Mouse (Mus musculus) forebrain, embryonic 16.5 days (tissue): ENCODE measurements around the gene Rnf213. TPM values are rescaled to one million over a fixed set of nuclear protein-coding genes. Genes with fewer than 3 reads are reported as not detected.
"Not testable (repeated sequence)": the region's sequence is repeated elsewhere in the genome, so short reads cannot be mapped to it uniquely, and the experiment has no call there.

Experiments
- ATAC-seq: fragments of 200-750 bp; cut with Nextera tagmentation; 2 replicates; pipeline ENCODE4 v1.8.0; 2017; ENCODE audit warnings: mild to moderate bottlenecking, moderate library complexity
- H3K27ac ChIP-seq: fragments of 300-500 bp; sonication (generic); 2 replicates; pipeline ENCODE4 v1.5.1; 2014; ENCODE audit warnings: low read length, control low read depth
- H3K27me3 ChIP-seq: fragments of 300-500 bp; sonication (generic); replicated peaks from 2 replicates; pipeline ENCODE4 v1.6.1; 2014; ENCODE audit warnings: low read length; ENCODE audit not compliant: control insufficient read depth, insufficient read depth
- H3K36me3 ChIP-seq: fragments of 300-500 bp; sonication (generic); 2 replicates; pipeline ENCODE4 v1.6.1; 2014; ENCODE audit not compliant: control insufficient read depth, insufficient read depth
- H3K4me1 ChIP-seq: fragments of 300-500 bp; sonication (generic); replicated peaks from 2 replicates; pipeline ENCODE4 v1.6.1; 2014; ENCODE audit warnings: low read length; ENCODE audit not compliant: control insufficient read depth, insufficient read depth
- H3K4me2 ChIP-seq: fragments of 300-500 bp; sonication (generic); 2 replicates; pipeline ENCODE4 v1.6.1; 2014; ENCODE audit warnings: mild to moderate bottlenecking, low read length, control low read depth
- H3K4me3 ChIP-seq: fragments of 300-500 bp; sonication (generic); replicated peaks from 2 replicates; pipeline ENCODE4 v1.5.1; 2014; ENCODE audit warnings: mild to moderate bottlenecking, low read length, control low read depth
- H3K9ac ChIP-seq: fragments of 300-500 bp; sonication (generic); replicated peaks from 2 replicates; pipeline ENCODE4 v1.6.1; 2014; ENCODE audit warnings: low read depth, low read length, control low read depth
- H3K9me3 ChIP-seq: fragments of 300-500 bp; sonication (generic); 2 replicates; pipeline ENCODE4 v1.6.1; 2016; ENCODE audit warnings: low read length; ENCODE audit not compliant: control insufficient read depth
- WGBS: fragments of 180-500 bp; shearing (Covaris S2); extraction: QIAGEN DNeasy Blood & Tissue Kit; methylation state at CpG from one replicate; pipeline ENCODE4 v1.1.7; 2014; 5-methylcytosine and 5-hydroxymethylcytosine counted together
- polyA plus RNA-seq: library from polyadenylated mRNA; unstranded; fragments of >200 nt; fragmentation: Nextera tagmentation; extraction: Ambion mirVana; gene quantifications from 2 replicates; pipeline ENCODE4 v1.2.1, GENCODE M21; 2015

The Rnf213 gene
- polyA plus RNA-seq, 1 experiment from 2014 or later: 1.3 TPM

- not testable (repeated sequence) for ATAC-seq, H3K36me3 ChIP-seq
- WGBS: 44% methylated on average over 3 of the region's 3 CpGs
Observed at GRCm38 (mm10) chr11:119387273-119387672, 5.6 kb upstream of the Rnf213 start.

GRCm38 (mm10) chr11:119389851-119390270, 3.0 kb upstream of the Rnf213 start:
- peak overlapping the region; percentile 55 for H3K9ac ChIP-seq
- no peaks in the 10 kb centered on the region for H3K36me3 ChIP-seq
- peak overlapping the region; percentile 84 for H3K4me2 ChIP-seq
- H3K9me3 ChIP-seq: no peaks in the 10 kb centered on the region
- under 1% methylated on average over 35 of the region's 35 CpGs for WGBS
- H3K27ac ChIP-seq: no peak overlapping the region
- H3K27me3 ChIP-seq: peaks cover 34% of the 10 kb centered on the region
- H3K4me3 ChIP-seq: peak overlapping the region; percentile 51
- ATAC-seq: peak; percentile 72
- H3K4me1 ChIP-seq: peaks cover 22% of the 10 kb centered on the region

More at GRCm38 (mm10) chr11:119387273-119387672, 5.6 kb upstream of the Rnf213 start:
- H3K9ac ChIP-seq, H3K27ac ChIP-seq, H3K4me2 ChIP-seq, H3K9me3 ChIP-seq, H3K4me3 ChIP-seq: not testable (repeated sequence)
- Histone ChIP-seq H3K27me3 (peaks cover 27% of the 10 kb centered on the region), H3K4me1 (peaks cover 12% of the 10 kb centered on the region)

GRCm38 (mm10) chr11:119390271-119391231, 2.3 kb upstream of the Rnf213 start:
- peak overlapping the region; percentile 84 for H3K4me2 ChIP-seq
- no peak overlapping the region for H3K27ac ChIP-seq
- 4% methylated on average over 53 of the region's 53 CpGs for WGBS
- H3K9me3 ChIP-seq: no peaks in the 10 kb centered on the region
- H3K4me3 ChIP-seq: peak overlapping the region; percentile 51
- H3K36me3 ChIP-seq: no peaks in the 10 kb centered on the region
- H3K27me3 ChIP-seq: peaks cover 38% of the 10 kb centered on the region
- H3K4me1 ChIP-seq: peaks cover 22% of the 10 kb centered on the region
- peak; percentile 45; the same call in 1 of the 2 replicates for ATAC-seq
- H3K9ac ChIP-seq: peak overlapping the region; percentile 55

GRCm38 (mm10) chr11:119391386-119392000, 1.4 kb upstream of the Rnf213 start:
- 38% methylated on average over 7 of the region's 7 CpGs for WGBS
- Histone ChIP-seq H3K27me3 (peaks cover 38% of the 10 kb centered on the region), H3K27ac (no peak overlapping the region), H3K9me3 (no peaks in the 10 kb centered on the region), H3K9ac (no peak overlapping the region), H3K36me3 (no peaks in the 10 kb centered on the region), H3K4me1 (peaks cover 22% of the 10 kb centered on the region), H3K4me2 (no peak overlapping the region), H3K4me3 (no peak overlapping the region)
- no peak for ATAC-seq

GRCm38 (mm10) chr11:119392001-119392614, 792 bp upstream of the Rnf213 start:
- Histone ChIP-seq H3K27me3 (peaks cover 38% of the 10 kb centered on the region), H3K4me3 (no peak overlapping the region), H3K27ac (no peak overlapping the region), H3K9me3 (no peaks in the 10 kb centered on the region), H3K9ac (no peak overlapping the region), H3K4me2 (peak overlapping the region; percentile 62), H3K36me3 (no peaks in the 10 kb centered on the region), H3K4me1 (peaks cover 22% of the 10 kb centered on the region)
- ATAC-seq: no peak
- 12% methylated on average over 11 of the region's 12 CpGs for WGBS

GRCm38 (mm10) chr11:119393483-119393804, 544 bp downstream of the Rnf213 start:
- Histone ChIP-seq H3K27ac (no peak overlapping the region), H3K4me3 (peak overlapping the region; percentile 45), H3K9me3 (no peaks in the 10 kb centered on the region), H3K4me2 (peak overlapping the region; percentile 62), H3K36me3 (no peaks in the 10 kb centered on the region), H3K4me1 (peaks cover 22% of the 10 kb centered on the region), H3K27me3 (peaks cover 38% of the 10 kb centered on the region), H3K9ac (no peak overlapping the region)
- WGBS: 29% methylated on average over 7 of the region's 7 CpGs
- ATAC-seq: no peak

GRCm38 (mm10) chr11:119394210-119394609, 1.3 kb downstream of the Rnf213 start:
- Histone ChIP-seq H3K4me1 (peaks cover 22% of the 10 kb centered on the region), H3K27me3 (peaks cover 34% of the 10 kb centered on the region), H3K4me3 (no peak overlapping the region), H3K27ac (no peak overlapping the region), H3K9ac (no peak overlapping the region), H3K36me3 (no peaks in the 10 kb centered on the region), H3K4me2 (no peak overlapping the region), H3K9me3 (no peaks in the 10 kb centered on the region)
- ATAC-seq: no peak
- 61% methylated on average over 6 of the region's 6 CpGs for WGBS

- Histone ChIP-seq H3K27ac (no peak overlapping the region), H3K27me3 (peaks cover 28% of the 10 kb centered on the region), H3K4me2 (no peak overlapping the region), H3K36me3 (no peaks in the 10 kb centered on the region), H3K4me3 (no peak overlapping the region), H3K9ac (no peak overlapping the region), H3K4me1 (peaks cover 14% of the 10 kb centered on the region), H3K9me3 (no peaks in the 10 kb centered on the region)
- no peak for ATAC-seq
- 2% methylated on average over 7 of the region's 7 CpGs for WGBS
Observed at GRCm38 (mm10) chr11:119395394-119395793, 2.5 kb downstream of the Rnf213 start.

- Histone ChIP-seq H3K4me3 (no peak overlapping the region), H3K4me1 (peaks cover 10% of the 10 kb centered on the region), H3K9me3 (no peaks in the 10 kb centered on the region), H3K4me2 (no peak overlapping the region), H3K27ac (no peak overlapping the region), H3K9ac (no peak overlapping the region), H3K36me3 (no peaks in the 10 kb centered on the region), H3K27me3 (peaks cover 23% of the 10 kb centered on the region)
- WGBS: 20% methylated on average over 13 of the region's 13 CpGs
- ATAC-seq: no peak
Observed at GRCm38 (mm10) chr11:119395931-119396330, 3.0 kb downstream of the Rnf213 start.
